Mouse (Mus musculus) hindbrain, postnatal 0 days (tissue): Measurements from ENCODE around the gene Prpf6. TPM values are rescaled to one million over a fixed set of nuclear protein-coding genes. Genes with fewer than 3 reads are reported as not detected.

Experiments used
- ATAC-seq: fragments of 200-750 bp; cut with Nextera tagmentation; 2 replicates; pipeline ENCODE4 v1.8.0; 2017; ENCODE audit warnings: mild to moderate bottlenecking, moderate TSS enrichment, moderate library complexity
- DNase-seq: peaks from one replicate; pipeline ENCODE4 v3.0.0-alpha.2; 2015; ENCODE audit warnings: low spot score
- H3K27ac ChIP-seq: fragments of 300-500 bp; sonication (generic); 2 replicates; pipeline ENCODE4 v1.5.1; 2014; ENCODE audit warnings: mild to moderate bottlenecking
- H3K27me3 ChIP-seq: fragments of 300-500 bp; sonication (generic); 2 replicates; pipeline ENCODE4 v1.6.1; 2014; ENCODE audit warnings: low read length, mixed read lengths; ENCODE audit not compliant: insufficient read depth
- H3K36me3 ChIP-seq: fragments of 300-500 bp; sonication (generic); 2 replicates; pipeline ENCODE4 v1.6.1; 2014; ENCODE audit warnings: low read length, mixed read lengths; ENCODE audit not compliant: insufficient read depth
- H3K4me1 ChIP-seq: fragments of 300-500 bp; sonication (generic); 2 replicates; pipeline ENCODE4 v1.6.1; 2014; ENCODE audit warnings: antibody characterized with exemption, low read length, mixed read lengths; ENCODE audit not compliant: insufficient read depth
- H3K4me2 ChIP-seq: fragments of 300-500 bp; sonication (generic); 2 replicates; pipeline ENCODE4 v1.6.1; 2014; ENCODE audit warnings: low read depth, mild to moderate bottlenecking, low read length, moderate library complexity, mixed read lengths
- H3K4me3 ChIP-seq: fragments of 300-500 bp; sonication (generic); 2 replicates; pipeline ENCODE4 v1.5.1; 2014; ENCODE audit warnings: low read length
- H3K9ac ChIP-seq: fragments of 300-500 bp; sonication (generic); replicated peaks from 2 replicates; pipeline ENCODE4 v1.6.1; 2014; ENCODE audit warnings: mild to moderate bottlenecking, low read length, moderate library complexity, mixed read lengths
- H3K9me3 ChIP-seq: fragments of 300-500 bp; sonication (generic); 2 replicates; pipeline ENCODE4 v1.6.1; 2016; ENCODE audit warnings: low read length, mixed read lengths
- CTCF ChIP-seq: IDR thresholded peaks from 2 replicates; pipeline ENCODE4 v1.5.1; 2016; ENCODE audit warnings: antibody characterized with exemption, control low read depth, low read depth
- WGBS: fragments of 180-500 bp; shearing (Covaris S2); extraction: QIAGEN DNeasy Blood & Tissue Kit; methylation state at CpG from one replicate; pipeline ENCODE4 v1.1.7; 2014; 5-methylcytosine and 5-hydroxymethylcytosine counted together
- polyA plus RNA-seq: library from polyadenylated mRNA; unstranded; fragments of >200 nt; fragmentation: Nextera tagmentation; extraction: Ambion mirVana; gene quantifications from 2 replicates; pipeline ENCODE4 v1.2.1, GENCODE M21; 2015
- total RNA-seq: library from RNA; depleted of rRNA; stranded (reverse); fragments of >200 nt; gene quantifications from 2 replicates; pipeline ENCODE4 v1.2.3, GENCODE M21; 2014

Prpf6 gene
- total and polyA plus RNA-seq, 2 experiments from 2014 or later: 32.3 to 39.8 TPM

GRCm38 (mm10) chr2:181568272-181569008 is 23.2 kb upstream of the Prpf6 start:
- 79% methylated on average over 7 of the region's 7 CpGs for WGBS
- no peak overlapping the region for H3K4me2 ChIP-seq
- no peak overlapping the region for H3K27ac ChIP-seq
- H3K27me3 ChIP-seq: no peaks in the 10 kb centered on the region
- peak; percentile 37 for DNase-seq
- TF ChIP-seq CTCF: peak; percentile 66
- no peaks in the 10 kb centered on the region for H3K36me3 ChIP-seq
- H3K9ac ChIP-seq: no peak overlapping the region
- no peaks in the 10 kb centered on the region; the same call in 1 of the 2 replicates for H3K4me1 ChIP-seq
- no peak overlapping the region for H3K4me3 ChIP-seq
- ATAC-seq: no peak
- H3K9me3 ChIP-seq: no peaks in the 10 kb centered on the region

DNA sequence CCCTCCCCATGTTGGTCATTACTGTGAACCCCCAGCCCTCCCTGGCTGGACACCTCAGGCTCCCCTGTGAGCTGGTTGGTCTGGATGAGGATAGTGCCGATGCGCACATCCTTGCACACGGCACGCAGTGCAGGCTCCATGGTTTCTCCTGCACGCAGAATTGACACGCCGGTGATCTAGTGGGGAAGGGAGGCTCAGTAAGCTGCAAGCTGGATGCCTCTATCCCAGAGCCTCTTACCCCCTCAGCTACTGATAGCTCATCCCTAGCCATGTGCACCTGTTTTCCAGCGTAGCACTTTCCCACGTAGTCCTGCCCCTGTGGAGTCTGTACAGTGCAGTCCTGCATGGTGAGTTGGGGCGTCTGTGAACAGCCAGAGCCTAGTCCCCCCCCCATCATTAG is 21.8 kb upstream of the Prpf6 start:
- H3K4me2 ChIP-seq: no peak overlapping the region
- DNase-seq: no peak
- no peak overlapping the region for H3K9ac ChIP-seq
- no peaks in the 10 kb centered on the region for H3K9me3 ChIP-seq
- H3K4me3 ChIP-seq: no peak overlapping the region
- no peaks in the 10 kb centered on the region; the same call in 1 of the 2 replicates for H3K4me1 ChIP-seq
- ATAC-seq: no peak
- H3K27ac ChIP-seq: no peak overlapping the region
- H3K36me3 ChIP-seq: peaks cover 7% of the 10 kb centered on the region; the same call in 1 of the 2 replicates
- TF ChIP-seq CTCF: no peak
- no peaks in the 10 kb centered on the region for H3K27me3 ChIP-seq
- WGBS: 95% methylated on average over 10 of the region's 10 CpGs

DNA sequence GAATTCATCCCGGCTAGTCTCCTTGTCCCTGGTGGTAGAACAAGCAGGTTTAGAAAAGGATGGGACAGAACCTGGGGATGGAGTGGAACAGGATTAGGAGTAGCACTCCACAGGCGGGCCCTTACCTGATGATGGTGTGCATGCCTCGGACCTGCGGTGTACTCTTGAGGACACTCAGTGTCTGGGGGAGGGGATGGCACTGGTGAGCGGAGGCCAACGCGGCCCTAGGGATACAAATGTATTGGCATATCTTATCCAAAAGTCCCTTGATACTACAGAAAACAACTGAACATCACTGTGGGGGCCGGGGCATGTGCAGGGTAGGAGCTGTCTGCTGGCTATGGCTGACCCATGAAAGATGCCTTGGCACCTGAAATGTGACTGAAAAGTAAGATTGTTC is 21.3 kb upstream of the Prpf6 start:
- Histone ChIP-seq H3K4me3 (no peak overlapping the region), H3K4me2 (no peak overlapping the region), H3K9me3 (no peaks in the 10 kb centered on the region), H3K27ac (no peak overlapping the region), H3K36me3 (peaks cover 7% of the 10 kb centered on the region; the same call in 1 of the 2 replicates), H3K27me3 (no peaks in the 10 kb centered on the region), H3K9ac (no peak overlapping the region), H3K4me1 (no peaks in the 10 kb centered on the region; the same call in 1 of the 2 replicates)
- ATAC-seq (no peak), DNase-seq (no peak)
- TF ChIP-seq CTCF: no peak
- WGBS: 90% methylated on average over 8 of the region's 8 CpGs

GRCm38 (mm10) chr2:181570921-181571595 is 20.6 kb upstream of the Prpf6 start:
- Histone ChIP-seq H3K27ac (no peak overlapping the region; the same call in 1 of the 2 replicates), H3K27me3 (no peaks in the 10 kb centered on the region), H3K4me1 (no peaks in the 10 kb centered on the region; the same call in 1 of the 2 replicates), H3K4me3 (no peak overlapping the region), H3K9me3 (no peaks in the 10 kb centered on the region), H3K36me3 (peaks cover 7% of the 10 kb centered on the region; the same call in 1 of the 2 replicates), H3K4me2 (no peak overlapping the region), H3K9ac (no peak overlapping the region)
- WGBS: 61% methylated on average over 6 of the region's 6 CpGs
- TF ChIP-seq CTCF: no peak
- DNase-seq: no peak
- ATAC-seq: 0 out of 2 replicates have a peak, but pooled peaks have one; percentile 33

- 91% methylated on average over 11 of the region's 11 CpGs for WGBS
Measured at GRCm38 (mm10) chr2:181571941-181572670, 19.6 kb upstream of the Prpf6 start.

More at GRCm38 (mm10) chr2:181571941-181572670, 19.6 kb upstream of the Prpf6 start:
- no peak for ATAC-seq
- Histone ChIP-seq H3K4me1 (no peaks in the 10 kb centered on the region; the same call in 1 of the 2 replicates), H3K27ac (no peak overlapping the region), H3K36me3 (peaks cover 7% of the 10 kb centered on the region; the same call in 1 of the 2 replicates), H3K4me2 (no peak overlapping the region), H3K9ac (no peak overlapping the region), H3K4me3 (no peak overlapping the region), H3K9me3 (no peaks in the 10 kb centered on the region), H3K27me3 (no peaks in the 10 kb centered on the region)
- TF ChIP-seq CTCF: no peak
- no peak for DNase-seq
